Mouse (Mus musculus): ENCODE results near the gene Rbfox1. TPM values are rescaled to one million over a fixed set of nuclear protein-coding genes. Genes with fewer than 3 reads are reported as not detected.

The Rbfox1 gene
- polyA plus RNA-seq, 1 experiment from 2014 or later: 4.5 TPM

DNA sequence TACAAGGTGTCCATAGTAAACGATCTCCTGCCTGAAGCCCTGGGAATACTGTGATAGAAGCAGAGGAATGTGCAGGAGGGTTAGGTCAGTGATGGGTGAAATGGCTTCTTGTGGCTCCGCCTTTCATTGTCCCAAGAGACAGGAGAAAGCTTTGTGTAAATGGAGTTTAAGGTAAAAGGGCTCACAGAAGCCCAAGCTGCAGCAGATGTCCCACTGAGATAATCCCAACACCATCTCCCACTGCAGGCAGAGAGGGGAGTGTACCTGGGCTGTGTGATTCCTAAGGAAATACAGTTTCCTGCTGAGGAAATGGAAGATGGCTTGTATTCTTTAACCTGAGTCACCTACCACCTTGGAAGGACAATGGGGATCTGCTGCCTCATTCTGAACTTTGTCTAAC, 529.7 kb downstream of the Rbfox1 start:
- no peak overlapping the region for H3K9ac ChIP-seq (ENCODE audit: low read length)
- 43% methylated on average over 2 of the region's 2 CpGs for WGBS
- H3K4me3 ChIP-seq (replicated peaks; ENCODE audit: low read length): no peak overlapping the region
- no peaks in the 10 kb centered on the region for H3K4me1 ChIP-seq (ENCODE audit: control insufficient read depth, insufficient read depth, low read length)
- no peak overlapping the region for H3K27ac ChIP-seq (ENCODE audit: low read length)
- H3K4me2 ChIP-seq (ENCODE audit: low read depth, low read length): no peak overlapping the region
- H3K9me3 ChIP-seq (replicated peaks; ENCODE audit: control insufficient read depth, low read length): no peaks in the 10 kb centered on the region
- H3K27me3 ChIP-seq (ENCODE audit: control insufficient read depth, insufficient read depth, low read length): no peaks in the 10 kb centered on the region
- ATAC-seq (ENCODE audit: insufficient read depth, low FRiP score): no peak
- no peaks in the 10 kb centered on the region for H3K36me3 ChIP-seq (ENCODE audit: control insufficient read depth, insufficient read depth, low read length)

DNA sequence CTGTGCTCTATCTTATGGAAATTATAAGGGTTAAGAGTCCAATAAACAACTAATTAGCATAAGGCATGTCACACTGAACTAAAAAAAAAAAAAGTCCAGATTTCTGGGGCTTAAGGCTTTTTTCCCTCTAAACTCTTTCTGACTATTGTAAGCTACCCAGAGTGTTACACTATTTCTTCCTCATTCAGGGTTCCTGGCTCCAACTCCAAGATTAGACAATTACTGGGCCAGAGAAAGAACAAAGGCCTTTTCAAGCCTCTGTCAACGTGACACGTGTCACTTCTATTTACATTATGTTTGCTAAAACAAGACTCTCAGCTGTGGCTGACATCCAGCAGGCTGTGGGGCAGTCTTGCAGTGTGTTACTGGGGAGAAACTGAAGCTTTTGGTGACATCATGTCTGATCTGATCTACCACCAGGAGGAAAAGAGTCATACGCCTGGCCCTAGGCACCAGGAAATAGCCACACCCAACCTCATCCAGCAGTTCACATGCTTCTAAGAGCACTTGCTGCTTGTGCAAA, 536.5 kb downstream of the Rbfox1 start:
- no peak overlapping the region for H3K4me3 ChIP-seq (replicated peaks; ENCODE audit: low read length)
- 49% methylated on average over 3 of the region's 3 CpGs for WGBS
- no peak overlapping the region for H3K9ac ChIP-seq (ENCODE audit: low read length)
- ATAC-seq (ENCODE audit: insufficient read depth, low FRiP score): no peak
- H3K36me3 ChIP-seq (ENCODE audit: control insufficient read depth, insufficient read depth, low read length): no peaks in the 10 kb centered on the region
- H3K9me3 ChIP-seq (replicated peaks; ENCODE audit: control insufficient read depth, low read length): no peaks in the 10 kb centered on the region
- no peak overlapping the region for H3K4me2 ChIP-seq (ENCODE audit: low read depth, low read length)
- H3K4me1 ChIP-seq (ENCODE audit: control insufficient read depth, insufficient read depth, low read length): no peaks in the 10 kb centered on the region
- no peak overlapping the region for H3K27ac ChIP-seq (ENCODE audit: low read length)
- H3K27me3 ChIP-seq (ENCODE audit: control insufficient read depth, insufficient read depth, low read length): no peaks in the 10 kb centered on the region

DNA sequence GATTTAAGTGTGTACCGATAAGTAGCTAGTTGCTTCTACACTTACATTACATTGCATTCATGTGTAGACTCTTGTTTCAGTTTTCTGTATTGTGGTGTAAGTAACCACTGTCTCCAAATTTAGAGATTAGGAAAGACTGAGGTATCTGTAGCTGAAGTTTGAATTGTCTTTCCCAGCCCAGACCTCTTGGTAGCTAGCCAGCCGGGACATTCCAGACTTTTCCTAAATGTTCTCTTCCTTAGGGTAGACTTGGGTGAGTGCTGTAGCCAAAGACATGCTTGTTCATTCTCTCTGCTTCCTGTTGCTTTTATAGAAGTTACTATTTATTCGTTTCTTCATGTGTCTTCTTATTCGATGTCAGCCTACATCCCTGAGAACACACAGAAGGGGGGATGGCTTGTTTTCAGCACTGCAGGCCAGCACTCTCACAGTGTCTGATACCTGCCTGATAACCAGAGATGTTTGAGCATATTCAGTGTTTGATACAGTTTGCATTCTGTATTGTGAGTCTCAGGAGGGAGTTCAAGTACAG, 538.8 kb downstream of the Rbfox1 start:
- H3K9me3 ChIP-seq (replicated peaks; ENCODE audit: control insufficient read depth, low read length): no peaks in the 10 kb centered on the region
- no peak for ATAC-seq (ENCODE audit: insufficient read depth, low FRiP score)
- H3K27ac ChIP-seq (ENCODE audit: low read length): no peak overlapping the region
- no peak overlapping the region for H3K9ac ChIP-seq (ENCODE audit: low read length)
- H3K36me3 ChIP-seq (ENCODE audit: control insufficient read depth, insufficient read depth, low read length): no peaks in the 10 kb centered on the region
- no peaks in the 10 kb centered on the region for H3K27me3 ChIP-seq (ENCODE audit: control insufficient read depth, insufficient read depth, low read length)
- 76% methylated on average over 4 of the region's 4 CpGs for WGBS
- no peak overlapping the region for H3K4me3 ChIP-seq (replicated peaks; ENCODE audit: low read length)
- H3K4me1 ChIP-seq (ENCODE audit: control insufficient read depth, insufficient read depth, low read length): no peaks in the 10 kb centered on the region
- no peak overlapping the region for H3K4me2 ChIP-seq (ENCODE audit: low read depth, low read length)

DNA sequence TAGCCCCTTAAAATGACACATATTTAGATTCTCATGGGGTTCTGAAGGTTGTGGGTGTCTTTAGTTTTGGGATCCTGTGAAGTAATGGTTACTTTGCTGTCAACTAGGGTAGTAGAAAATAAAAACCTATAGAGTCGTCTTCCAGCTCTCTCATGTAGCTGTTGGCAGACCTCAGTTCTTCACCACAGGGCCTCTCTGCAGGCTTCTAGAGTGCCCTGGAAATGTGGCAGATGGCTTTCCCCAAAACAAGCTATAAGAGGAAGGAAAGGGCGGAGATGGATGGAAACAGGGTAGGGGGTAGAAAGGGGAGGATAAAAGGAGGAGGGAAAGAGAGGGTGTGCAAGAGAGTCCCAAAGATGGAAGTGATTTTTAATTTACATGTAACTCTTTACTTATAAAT, 539.6 kb downstream of the Rbfox1 start:
- Histone ChIP-seq H3K4me1 (ENCODE audit: control insufficient read depth, insufficient read depth, low read length) (no peaks in the 10 kb centered on the region), H3K9me3 (replicated peaks; ENCODE audit: control insufficient read depth, low read length) (no peaks in the 10 kb centered on the region), H3K36me3 (ENCODE audit: control insufficient read depth, insufficient read depth, low read length) (no peaks in the 10 kb centered on the region), H3K4me3 (replicated peaks; ENCODE audit: low read length) (no peak overlapping the region), H3K27ac (ENCODE audit: low read length) (no peak overlapping the region), H3K4me2 (ENCODE audit: low read depth, low read length) (no peak overlapping the region), H3K27me3 (ENCODE audit: control insufficient read depth, insufficient read depth, low read length) (no peaks in the 10 kb centered on the region), H3K9ac (ENCODE audit: low read length) (no peak overlapping the region)
- 77% methylated on average over 2 of the region's 2 CpGs for WGBS
- no peak for ATAC-seq (ENCODE audit: insufficient read depth, low FRiP score)

DNA sequence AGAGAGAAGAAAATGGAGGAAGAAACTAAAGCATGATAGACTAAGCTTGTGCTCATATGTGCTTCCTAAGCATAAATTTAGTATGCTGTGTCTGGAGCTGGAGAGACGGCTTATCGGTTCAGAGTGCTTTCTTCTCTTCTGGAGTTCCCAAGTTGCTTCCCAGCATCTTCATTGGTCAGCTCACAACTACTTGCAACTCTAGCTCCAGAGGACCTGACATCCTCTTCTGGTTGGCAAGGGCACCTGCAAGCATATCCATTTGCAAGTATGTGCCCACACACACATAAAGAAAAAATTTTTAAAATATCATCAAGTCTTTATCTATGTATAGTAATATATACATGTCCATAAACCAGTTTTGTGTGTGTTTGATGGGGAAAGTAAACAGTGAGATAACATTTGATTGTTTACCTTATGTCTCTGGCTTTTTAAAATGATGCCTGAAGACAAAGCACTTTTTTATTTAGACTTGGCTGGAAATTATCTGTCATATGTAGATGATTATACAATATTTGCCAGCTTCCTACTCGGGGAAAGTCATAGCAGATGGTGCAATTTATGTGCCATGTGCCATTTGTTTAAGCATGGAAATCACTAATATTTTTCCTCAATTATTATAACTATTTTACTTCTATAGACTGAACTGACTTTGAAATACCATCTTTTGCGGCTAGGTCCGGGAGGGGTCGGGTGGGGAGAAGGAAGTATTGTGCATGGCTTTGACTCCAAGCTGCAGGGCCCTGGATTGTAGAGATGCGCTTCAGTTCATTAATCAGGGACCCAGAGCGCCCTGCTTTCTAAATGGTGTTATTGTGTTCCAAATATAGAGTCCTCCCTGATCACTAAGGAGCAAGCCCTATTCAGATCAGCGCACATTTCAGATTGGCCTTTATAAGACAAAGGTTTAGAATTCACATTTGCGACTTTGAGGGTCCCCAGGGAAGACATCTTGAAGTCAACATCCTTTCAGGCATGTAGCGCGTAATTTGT, 542.4 kb downstream of the Rbfox1 start:
- 76% methylated on average over 12 of the region's 12 CpGs for WGBS
- H3K27ac ChIP-seq (ENCODE audit: low read length): no peak overlapping the region
- H3K4me1 ChIP-seq (ENCODE audit: control insufficient read depth, insufficient read depth, low read length): no peaks in the 10 kb centered on the region
- no peaks in the 10 kb centered on the region for H3K36me3 ChIP-seq (ENCODE audit: control insufficient read depth, insufficient read depth, low read length)
- no peak overlapping the region for H3K9ac ChIP-seq (ENCODE audit: low read length)
- ATAC-seq (ENCODE audit: insufficient read depth, low FRiP score): no peak
- no peaks in the 10 kb centered on the region for H3K9me3 ChIP-seq (replicated peaks; ENCODE audit: control insufficient read depth, low read length)
- H3K27me3 ChIP-seq (ENCODE audit: control insufficient read depth, insufficient read depth, low read length): no peaks in the 10 kb centered on the region
- H3K4me2 ChIP-seq (ENCODE audit: low read depth, low read length): no peak overlapping the region
- no peak overlapping the region for H3K4me3 ChIP-seq (replicated peaks; ENCODE audit: low read length)

DNA sequence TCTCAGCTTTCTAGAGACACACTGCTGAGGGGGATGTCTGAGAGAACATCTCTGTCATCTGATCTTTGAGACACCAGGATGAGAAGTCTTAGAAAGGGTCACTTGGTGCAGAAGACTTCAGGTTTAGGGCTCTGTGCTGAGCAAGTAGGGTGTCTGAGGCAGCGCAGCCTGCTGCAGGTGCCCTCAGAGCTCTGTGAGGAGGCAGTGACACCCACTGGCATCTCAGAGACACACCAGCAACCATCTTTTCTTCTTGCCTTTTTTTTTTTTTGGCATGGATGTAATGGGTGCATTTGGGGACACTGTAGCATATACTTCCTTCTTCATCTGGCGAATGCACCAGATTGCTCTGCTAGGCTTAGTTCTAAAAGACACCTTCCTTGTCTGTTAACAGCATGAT, 545.8 kb downstream of the Rbfox1 start:
- Histone ChIP-seq H3K4me3 (replicated peaks; ENCODE audit: low read length) (no peak overlapping the region), H3K4me1 (ENCODE audit: control insufficient read depth, insufficient read depth, low read length) (no peaks in the 10 kb centered on the region), H3K27me3 (ENCODE audit: control insufficient read depth, insufficient read depth, low read length) (no peaks in the 10 kb centered on the region), H3K27ac (ENCODE audit: low read length) (no peak overlapping the region), H3K9ac (ENCODE audit: low read length) (no peak overlapping the region), H3K9me3 (replicated peaks; ENCODE audit: control insufficient read depth, low read length) (no peaks in the 10 kb centered on the region), H3K36me3 (ENCODE audit: control insufficient read depth, insufficient read depth, low read length) (no peaks in the 10 kb centered on the region), H3K4me2 (ENCODE audit: low read depth, low read length) (no peak overlapping the region)
- 89% methylated on average over 2 of the region's 2 CpGs for WGBS
- ATAC-seq (ENCODE audit: insufficient read depth, low FRiP score): no peak

DNA sequence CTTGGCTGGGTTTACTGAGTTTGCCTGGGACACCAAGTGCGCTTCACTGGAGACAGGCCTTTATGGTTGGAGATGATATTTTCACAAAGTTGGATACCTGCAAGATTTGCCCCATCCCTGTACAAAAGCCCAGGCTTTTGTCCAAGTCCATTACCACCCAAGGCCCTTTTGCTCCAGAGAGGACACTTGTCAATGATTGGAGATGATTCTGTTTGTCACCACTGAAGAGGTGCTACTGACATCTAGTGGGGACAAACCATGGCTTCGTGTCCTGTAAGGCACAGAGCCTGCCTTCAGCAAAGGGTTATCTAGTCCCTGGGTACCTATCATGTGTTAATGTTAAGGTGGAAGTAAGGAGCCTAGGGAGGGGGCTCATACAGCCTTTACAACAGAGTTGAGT, 551.3 kb downstream of the Rbfox1 start:
- Histone ChIP-seq H3K27me3 (ENCODE audit: control insufficient read depth, insufficient read depth, low read length) (no peaks in the 10 kb centered on the region), H3K36me3 (ENCODE audit: control insufficient read depth, insufficient read depth, low read length) (no peaks in the 10 kb centered on the region)

DNA sequence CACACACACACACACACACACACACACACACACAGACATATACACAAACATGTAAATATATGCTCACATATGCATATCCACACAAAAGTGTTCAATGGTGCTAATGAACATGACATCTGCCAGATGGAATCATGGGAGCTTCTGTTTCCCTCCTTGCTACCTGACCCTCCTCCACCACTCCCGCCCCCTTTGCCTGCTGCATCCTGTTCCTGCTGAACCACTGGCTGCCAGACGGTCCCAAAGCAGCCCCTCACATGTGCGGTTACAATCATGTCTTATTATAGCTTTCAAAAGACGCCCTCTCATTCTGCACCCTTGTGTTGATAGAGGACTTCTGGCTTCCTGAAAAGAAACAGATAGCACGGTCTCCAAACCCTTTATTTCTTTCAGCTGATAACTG, 563.1 kb downstream of the Rbfox1 start:
- no peak overlapping the region for H3K9ac ChIP-seq (ENCODE audit: low read length)
- H3K4me3 ChIP-seq (replicated peaks; ENCODE audit: low read length): no peak overlapping the region
- no peaks in the 10 kb centered on the region for H3K27me3 ChIP-seq (ENCODE audit: control insufficient read depth, insufficient read depth, low read length)
- no peak for ATAC-seq (ENCODE audit: insufficient read depth, low FRiP score)
- WGBS: 36% methylated on average over 5 of the region's 5 CpGs
- no peaks in the 10 kb centered on the region for H3K36me3 ChIP-seq (ENCODE audit: control insufficient read depth, insufficient read depth, low read length)
- H3K27ac ChIP-seq (ENCODE audit: low read length): no peak overlapping the region
- no peaks in the 10 kb centered on the region for H3K9me3 ChIP-seq (replicated peaks; ENCODE audit: control insufficient read depth, low read length)
- no peak overlapping the region for H3K4me2 ChIP-seq (ENCODE audit: low read depth, low read length)
- no peaks in the 10 kb centered on the region for H3K4me1 ChIP-seq (ENCODE audit: control insufficient read depth, insufficient read depth, low read length)

More for the DNA sequence above, 551.3 kb downstream of the Rbfox1 start:
- WGBS: 68% methylated on average over 2 of the region's 2 CpGs
- no peak overlapping the region for H3K27ac ChIP-seq (ENCODE audit: low read length)
- no peaks in the 10 kb centered on the region for H3K4me1 ChIP-seq (ENCODE audit: control insufficient read depth, insufficient read depth, low read length)
- H3K9ac ChIP-seq (ENCODE audit: low read length): no peak overlapping the region
- H3K9me3 ChIP-seq (replicated peaks; ENCODE audit: control insufficient read depth, low read length): no peaks in the 10 kb centered on the region
- H3K4me3 ChIP-seq (replicated peaks; ENCODE audit: low read length): no peak overlapping the region
- no peak overlapping the region for H3K4me2 ChIP-seq (ENCODE audit: low read depth, low read length)
- ATAC-seq (ENCODE audit: insufficient read depth, low FRiP score): no peak

DNA sequence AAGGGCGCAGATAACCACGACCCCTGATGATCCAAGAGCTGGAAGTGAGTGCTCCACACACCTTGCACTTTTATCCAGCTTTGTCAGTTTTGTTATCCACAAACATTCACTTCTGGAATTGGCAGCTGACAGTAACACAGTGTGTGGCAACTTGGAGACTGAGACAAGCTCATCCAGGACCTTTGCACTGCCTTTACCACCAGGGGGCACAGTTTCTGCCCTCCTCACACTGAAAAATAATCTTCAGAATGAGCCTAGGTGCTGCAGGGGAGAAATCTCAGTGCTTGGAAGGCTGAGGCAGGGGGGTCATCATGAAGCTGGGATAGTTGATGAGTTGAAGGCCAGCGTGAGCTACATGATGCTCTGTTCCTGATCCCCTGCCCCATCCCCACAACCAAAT, 570.2 kb downstream of the Rbfox1 start:
- Histone ChIP-seq H3K9me3 (replicated peaks; ENCODE audit: control insufficient read depth, low read length) (no peaks in the 10 kb centered on the region), H3K27ac (ENCODE audit: low read length) (no peak overlapping the region), H3K9ac (ENCODE audit: low read length) (no peak overlapping the region), H3K4me3 (replicated peaks; ENCODE audit: low read length) (no peak overlapping the region), H3K4me1 (ENCODE audit: control insufficient read depth, insufficient read depth, low read length) (no peaks in the 10 kb centered on the region), H3K27me3 (ENCODE audit: control insufficient read depth, insufficient read depth, low read length) (no peaks in the 10 kb centered on the region), H3K4me2 (ENCODE audit: low read depth, low read length) (no peak overlapping the region), H3K36me3 (ENCODE audit: control insufficient read depth, insufficient read depth, low read length) (no peaks in the 10 kb centered on the region)
- ATAC-seq (ENCODE audit: insufficient read depth, low FRiP score): no peak
- WGBS: 62% methylated on average over 3 of the region's 3 CpGs

Data from stomach, embryonic 16.5 days (tissue).